Mouse (Mus musculus) MEL (cell line): ENCODE results near the gene Fhit. TPM values are rescaled to one million over a fixed set of nuclear protein-coding genes. Genes with fewer than 3 reads are reported as not detected.

Experiments
- DNase-seq: peaks from one replicate; pipeline ENCODE4 v3.0.0; 2011; ENCODE audit warnings: low read depth, low spot score
- H3K27ac ChIP-seq: 2 replicates; pipeline ENCODE4 v1.5.1; 2012; ENCODE audit warnings: low read depth, mild to moderate bottlenecking, control low read depth, low read length, moderate library complexity; ENCODE audit not compliant: control insufficient read depth
- H3K27me3 ChIP-seq, 2 experiments: fragments of 150-350 bp in 1 of 2; sonication (generic) in 1 of 2; 2 replicates each; pipeline ENCODE4 v1.6.1; 2012; ENCODE audit warnings: low read length in 2 of 2, mild to moderate bottlenecking in 2 of 2, improper control_type of control experiment in 1 of 2, moderate library complexity in 1 of 2; ENCODE audit not compliant: insufficient read depth in 2 of 2, control insufficient read depth in 1 of 2
- H3K36me3 ChIP-seq, 2 experiments: 2 replicates each; pipeline ENCODE4 v1.6.1; 2012 to 2014; ENCODE audit warnings: low read length in 2 of 2, improper control_type of control experiment in 1 of 2, inconsistent platforms in 1 of 2, mild to moderate bottlenecking in 1 of 2; ENCODE audit not compliant: insufficient read depth in 2 of 2, control insufficient read depth in 1 of 2
- H3K4me1 ChIP-seq, 2 experiments: fragments of 150-350 bp in 1 of 2; sonication (generic) in 1 of 2; 2 replicates each; pipeline ENCODE4 v1.6.1; 2012; ENCODE audit warnings: low read length in 2 of 2, improper control_type of control experiment in 1 of 2, mild to moderate bottlenecking in 1 of 2; ENCODE audit not compliant: insufficient read depth in 2 of 2, control insufficient read depth in 1 of 2
- H3K4me3 ChIP-seq, 2 experiments: fragments of 150-350 bp in 1 of 2; sonication (generic) in 1 of 2; 2 replicates each; pipeline ENCODE4 v1.5.1; 2012; ENCODE audit warnings: low read depth in 2 of 2, low read length in 2 of 2, mild to moderate bottlenecking in 2 of 2, moderate library complexity in 2 of 2, control low read depth in 1 of 2, improper control_type of control experiment in 1 of 2; ENCODE audit not compliant: control insufficient read depth in 1 of 2, insufficient read depth in 1 of 2
- H3K79me2 ChIP-seq: 2 replicates; pipeline ENCODE4 v1.6.1; 2012; ENCODE audit warnings: mild to moderate bottlenecking, low read length, moderate library complexity; ENCODE audit not compliant: control insufficient read depth, poor library complexity, insufficient read depth
- H3K9ac ChIP-seq: 2 replicates; pipeline ENCODE4 v1.6.1; 2012; ENCODE audit warnings: low read depth, mild to moderate bottlenecking, control low read depth, low read length, moderate library complexity; ENCODE audit not compliant: control insufficient read depth, poor library complexity, severe bottlenecking
- H3K9me3 ChIP-seq: fragments of 150-350 bp; sonication (generic); replicated peaks from 2 replicates; pipeline ENCODE4 v1.6.1; 2012; ENCODE audit warnings: mild to moderate bottlenecking, low read length, improper control_type of control experiment, moderate library complexity; ENCODE audit not compliant: insufficient read depth
- CHD2 ChIP-seq: IDR thresholded peaks from 2 replicates; pipeline ENCODE4 v1.6.1; 2011; ENCODE audit warnings: low read length, improper control_type of control experiment
- CTCF ChIP-seq, 3 experiments: IDR thresholded peaks in 2 of 3; conservative IDR thresholded peaks in 1 of 3; 2 replicates each; pipeline ENCODE4 v1.5.1; 2011 to 2012; ENCODE audit warnings: low read length in 3 of 3, low read depth in 2 of 3, mild to moderate bottlenecking in 2 of 3, improper control_type of control experiment in 1 of 3, inconsistent platforms in 1 of 3, mixed read lengths in 1 of 3, moderate library complexity in 1 of 3; ENCODE audit not compliant: control insufficient read depth in 1 of 3, insufficient read depth in 1 of 3, poor library complexity in 1 of 3, severe bottlenecking in 1 of 3
- E2F4 ChIP-seq: IDR thresholded peaks from 2 replicates; pipeline ENCODE4 v1.6.1; 2011; ENCODE audit warnings: low read depth, low read length, improper control_type of control experiment, borderline replicate concordance
- ELF1 ChIP-seq: IDR thresholded peaks from 2 replicates; pipeline ENCODE4 v1.6.1; 2014; ENCODE audit warnings: low read depth, mild to moderate bottlenecking, inconsistent platforms, low read length, improper control_type of control experiment, moderate library complexity
- GATA1 ChIP-seq: IDR thresholded peaks from 2 replicates; pipeline ENCODE4 v1.6.1; 2011; ENCODE audit warnings: low read depth, low read length, improper control_type of control experiment
- JUND ChIP-seq: IDR thresholded peaks from 2 replicates; pipeline ENCODE4 v1.6.1; 2011; ENCODE audit warnings: low read depth, mild to moderate bottlenecking, improper control_type of control experiment, low read length
- KAT2A ChIP-seq: conservative IDR thresholded peaks from 2 replicates; pipeline ENCODE4 v1.6.1; 2012; ENCODE audit warnings: low read depth, low read length, improper control_type of control experiment, inconsistent platforms
- MAFK ChIP-seq: IDR thresholded peaks from 2 replicates; pipeline ENCODE4 v1.6.1; 2011; ENCODE audit warnings: low read depth, mild to moderate bottlenecking, low read length, improper control_type of control experiment, borderline replicate concordance
- MXI1 ChIP-seq: IDR thresholded peaks from 2 replicates; pipeline ENCODE4 v1.6.1; 2011; ENCODE audit warnings: mild to moderate bottlenecking, low read depth, low read length, improper control_type of control experiment
- MYB ChIP-seq: IDR thresholded peaks from 2 replicates; pipeline ENCODE4 v1.6.1; 2011; ENCODE audit warnings: mild to moderate bottlenecking, low read depth, low read length, improper control_type of control experiment
- POLR2AphosphoS2 ChIP-seq: IDR thresholded peaks from 2 replicates; pipeline ENCODE4 v1.6.1; 2011; ENCODE audit warnings: low read length, improper control_type of control experiment
- POLR2AphosphoS5 ChIP-seq: IDR thresholded peaks from 2 replicates; pipeline ENCODE4 v1.6.1; 2012; ENCODE audit warnings: low read depth, borderline replicate concordance, mild to moderate bottlenecking, inconsistent platforms, low read length, moderate library complexity, mixed read lengths
- RAD21 ChIP-seq: IDR thresholded peaks from 2 replicates; pipeline ENCODE4 v1.6.1; 2011; ENCODE audit warnings: mild to moderate bottlenecking, low read depth, low read length, improper control_type of control experiment
- SMC3 ChIP-seq: IDR thresholded peaks from 2 replicates; pipeline ENCODE4 v1.6.1; 2011; ENCODE audit warnings: low read depth, low read length, improper control_type of control experiment
- TAL1 ChIP-seq: IDR thresholded peaks from 2 replicates; pipeline ENCODE4 v1.6.1; 2012; ENCODE audit warnings: mild to moderate bottlenecking, inconsistent platforms, low read length, moderate library complexity, mixed read lengths
- TBP ChIP-seq: IDR thresholded peaks from 2 replicates; pipeline ENCODE4 v1.8.0; 2011; ENCODE audit warnings: low read depth, low read length, improper control_type of control experiment
- ZC3H11A ChIP-seq: IDR thresholded peaks from 2 replicates; pipeline ENCODE4 v1.6.1; 2012; ENCODE audit warnings: low read depth, mild to moderate bottlenecking, inconsistent platforms, low read length, improper control_type of control experiment
- ZKSCAN1 ChIP-seq: IDR thresholded peaks from 2 replicates; pipeline ENCODE4 v1.6.1; 2012; ENCODE audit warnings: low read depth, mild to moderate bottlenecking, inconsistent platforms, low read length, improper control_type of control experiment, moderate library complexity
- ZMIZ1 ChIP-seq: IDR thresholded peaks from 2 replicates; pipeline ENCODE4 v1.6.1; 2012; ENCODE audit warnings: low read depth, mild to moderate bottlenecking, inconsistent platforms, low read length, improper control_type of control experiment, moderate library complexity
- polyA plus RNA-seq, 2 experiments: library from polyadenylated mRNA; stranded (reverse) in 1 of 2; unstranded in 1 of 2; fragments of >175 nt in 1 of 2; fragments of >200 nt in 1 of 2; gene quantifications; 2 replicates each; pipeline versions ENCODE4 v1.2.1 to v1.2.4; 2012; ENCODE audit warnings: low replicate concordance in 2 of 2, low read depth in 1 of 2; ENCODE audit not compliant: insufficient read length in 2 of 2, insufficient read depth in 1 of 2, missing spikeins in 1 of 2
- total RNA-seq: library from RNA; depleted of rRNA; stranded (reverse); fragments of 300-350 nt; gene quantifications from 2 replicates; pipeline ENCODE4 v1.2.3, GENCODE M21; 2012

The Fhit gene
- total and polyA plus RNA-seq, 3 experiments, result 0.77 to 1.3 TPM; not detected in 1

- Histone ChIP-seq H3K9me3 (no peaks in the 10 kb centered on the region), H3K9ac (no peak overlapping the region), H3K4me3 (no peak overlapping the region), H3K4me1 (no peaks in the 10 kb centered on the region), H3K27ac (no peak overlapping the region), H3K79me2 (no peaks in the 10 kb centered on the region), H3K36me3 (no peaks in the 10 kb centered on the region), H3K27me3 (no peaks in the 10 kb centered on the region)
- TF ChIP-seq ZMIZ1 (no peak), GATA1 (no peak), JUND (no peak), POLR2AphosphoS2 (no peak), TBP (no peak), MYB (no peak), MXI1 (no peak)
- no peak for DNase-seq
Observed at GRCm38 (mm10) chr14:10567771-10568170, 594.1 kb downstream of the Fhit start.

GRCm38 (mm10) chr14:10554755-10555154 is 607.1 kb downstream of the Fhit start:
- Histone ChIP-seq H3K27me3 (no peaks in the 10 kb centered on the region), H3K9me3 (no peaks in the 10 kb centered on the region), H3K27ac (no peak overlapping the region), H3K36me3 (no peaks in the 10 kb centered on the region), H3K79me2 (no peaks in the 10 kb centered on the region), H3K4me3 (no peak overlapping the region), H3K9ac (no peak overlapping the region), H3K4me1 (no peaks in the 10 kb centered on the region)
- no peak for DNase-seq
- TF ChIP-seq E2F4, result no peak
- no peak for TF ChIP-seq POLR2AphosphoS2
- TF ChIP-seq MYB, result no peak
- no peak for TF ChIP-seq RAD21
- TF ChIP-seq ZKSCAN1, result no peak
- no peak for TF ChIP-seq MAFK
- TF ChIP-seq KAT2A, result no peak
- no peak for TF ChIP-seq ZC3H11A
- no peak for TF ChIP-seq CHD2
- TF ChIP-seq TAL1, result no peak
- TF ChIP-seq SMC3, result no peak
- no peak for TF ChIP-seq ELF1
- TF ChIP-seq TBP, result no peak
- no peak for TF ChIP-seq CTCF (IDR thresholded peaks at IDR 0.05 in 2 of 3, conservative IDR thresholded peaks at IDR 0.05 in 1 of 3; ENCODE audit: control insufficient read depth in 1 of 3, insufficient read depth in 1 of 3, low read depth in 2 of 3, low read length in 3 of 3, poor library complexity in 1 of 3, severe bottlenecking in 1 of 3)
- no peak for TF ChIP-seq POLR2AphosphoS5
- no peak for TF ChIP-seq JUND
